Mouse (Mus musculus) hindbrain, embryonic 14.5 days (tissue): ENCODE results near the gene Il9r. TPM values are rescaled to one million over a fixed set of nuclear protein-coding genes. Genes with fewer than 3 reads are reported as not detected.

Source experiments
- ATAC-seq: fragments of 200-750 bp; cut with Nextera tagmentation; 2 replicates; pipeline ENCODE4 v1.8.0; 2017; ENCODE audit warnings: moderate number of reproducible peaks, mild to moderate bottlenecking, moderate TSS enrichment, moderate library complexity; ENCODE audit not compliant: low FRiP score
- DNase-seq: peaks from one replicate; pipeline ENCODE4 v3.0.0-alpha.2; 2015; ENCODE audit warnings: low spot score
- H3K27ac ChIP-seq: fragments of 300-500 bp; sonication (generic); 2 replicates; pipeline ENCODE4 v1.5.1; 2014; ENCODE audit warnings: mild to moderate bottlenecking, moderate library complexity
- H3K27me3 ChIP-seq: fragments of 300-500 bp; sonication (generic); 2 replicates; pipeline ENCODE4 v1.6.1; 2014; ENCODE audit warnings: mild to moderate bottlenecking, low read length, mixed read lengths; ENCODE audit not compliant: control insufficient read depth, insufficient read depth
- H3K36me3 ChIP-seq: fragments of 300-500 bp; sonication (generic); replicated peaks from 2 replicates; pipeline ENCODE4 v1.6.1; 2014; ENCODE audit not compliant: control insufficient read depth, insufficient read depth
- H3K4me1 ChIP-seq: fragments of 300-500 bp; sonication (generic); replicated peaks from 2 replicates; pipeline ENCODE4 v1.6.1; 2014; ENCODE audit warnings: antibody characterized with exemption, low read length, mixed read lengths; ENCODE audit not compliant: control insufficient read depth, insufficient read depth
- H3K4me2 ChIP-seq: fragments of 300-500 bp; sonication (generic); replicated peaks from 2 replicates; pipeline ENCODE4 v1.6.1; 2014; ENCODE audit warnings: mild to moderate bottlenecking, moderate library complexity
- H3K4me3 ChIP-seq: fragments of 300-500 bp; sonication (generic); replicated peaks from 2 replicates; pipeline ENCODE4 v1.5.1; 2014; ENCODE audit warnings: mild to moderate bottlenecking, low read length
- H3K9ac ChIP-seq: fragments of 300-500 bp; sonication (generic); 2 replicates; pipeline ENCODE4 v1.6.1; 2014
- H3K9me3 ChIP-seq: fragments of 300-500 bp; sonication (generic); 2 replicates; pipeline ENCODE4 v1.6.1; 2016; ENCODE audit warnings: low read length; ENCODE audit not compliant: control insufficient read depth
- WGBS: fragments of 180-500 bp; shearing (Covaris S2); extraction: QIAGEN DNeasy Blood & Tissue Kit; methylation state at CpG from one replicate; pipeline ENCODE4 v1.1.7; 2014; 5-methylcytosine and 5-hydroxymethylcytosine counted together
- polyA plus RNA-seq: library from polyadenylated mRNA; unstranded; fragments of >200 nt; fragmentation: Nextera tagmentation; extraction: Ambion mirVana; gene quantifications from 2 replicates; pipeline ENCODE4 v1.2.1, GENCODE M21; 2014

Gene Il9r
- polyA plus RNA-seq, result not detected in 2 replicates

DNA sequence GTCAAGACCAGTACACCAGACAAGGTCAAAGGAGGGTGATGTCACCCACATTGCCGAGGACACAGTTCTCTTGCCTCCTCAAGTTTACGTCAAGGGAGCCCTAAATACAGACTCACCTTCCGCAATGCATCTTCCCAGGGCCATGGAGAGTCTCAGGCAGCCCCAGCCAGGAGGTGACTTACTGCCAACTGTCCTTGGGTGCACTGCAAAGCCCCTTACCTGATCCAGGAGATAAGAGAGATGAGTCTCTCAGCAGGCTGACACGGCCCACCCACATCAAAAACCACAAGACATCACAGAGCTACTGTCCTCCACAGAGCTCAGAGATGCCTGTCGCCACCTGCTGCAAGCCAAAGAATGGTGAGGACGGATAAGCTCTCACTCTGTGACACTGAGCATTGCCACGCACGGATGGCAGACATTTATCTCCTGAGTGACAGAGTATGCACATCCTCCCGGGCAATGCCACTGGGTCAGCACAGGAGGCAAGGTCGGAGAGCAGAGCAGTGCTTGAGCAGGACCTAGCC, at the start of gene Il9r:
TSS of gene Il9r (minus strand) at position 205 of the 527 bp plus-strand sequence.
- Histone ChIP-seq H3K27ac (no peak within 1 kb of the TSS), H3K9ac (no peak within 1 kb of the TSS), H3K9me3 (no peaks in the 10 kb centered on the region), H3K4me3 (no peak within 1 kb of the TSS), H3K4me2 (no peak within 1 kb of the TSS), H3K36me3 (no peaks in the 10 kb centered on the region), H3K4me1 (peaks cover 6% of the 10 kb centered on the region; the same call in 1 of the 2 replicates), H3K27me3 (no peaks in the 10 kb centered on the region)
- 71% methylated on average over 10 of the region's 10 CpGs for WGBS
- DNase-seq, result no peak
- no peak for ATAC-seq

DNA sequence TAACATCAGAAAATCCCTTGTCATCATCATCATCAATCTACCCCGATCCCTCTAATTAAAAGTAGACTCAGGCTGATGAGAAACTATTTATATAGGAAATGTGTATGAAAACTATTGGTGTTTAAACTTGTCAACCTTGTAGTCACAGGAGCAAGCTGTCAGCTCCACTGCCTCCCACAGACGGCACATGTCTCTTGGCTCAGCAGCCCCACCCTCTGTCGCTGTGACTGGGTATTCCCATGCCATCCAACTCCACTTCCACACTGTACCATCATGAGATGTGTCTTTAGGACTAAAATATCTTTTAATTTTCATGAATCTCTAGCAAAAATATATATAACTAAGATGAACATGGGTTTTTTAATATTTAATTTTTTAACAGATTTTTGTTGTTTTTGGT, 48.3 kb upstream of the Il9r start:
- H3K4me3 ChIP-seq, result no peak overlapping the region
- no peak overlapping the region for H3K27ac ChIP-seq
- H3K4me2 ChIP-seq, result no peak overlapping the region
- no peaks in the 10 kb centered on the region for H3K9me3 ChIP-seq
- no peak for ATAC-seq
- WGBS, result 84% methylated on average over 3 of the region's 3 CpGs
- no peak for DNase-seq
- H3K27me3 ChIP-seq, result no peaks in the 10 kb centered on the region
- H3K4me1 ChIP-seq, result no peaks in the 10 kb centered on the region
- H3K36me3 ChIP-seq, result peaks cover 78% of the 10 kb centered on the region
- H3K9ac ChIP-seq, result no peak overlapping the region

DNA sequence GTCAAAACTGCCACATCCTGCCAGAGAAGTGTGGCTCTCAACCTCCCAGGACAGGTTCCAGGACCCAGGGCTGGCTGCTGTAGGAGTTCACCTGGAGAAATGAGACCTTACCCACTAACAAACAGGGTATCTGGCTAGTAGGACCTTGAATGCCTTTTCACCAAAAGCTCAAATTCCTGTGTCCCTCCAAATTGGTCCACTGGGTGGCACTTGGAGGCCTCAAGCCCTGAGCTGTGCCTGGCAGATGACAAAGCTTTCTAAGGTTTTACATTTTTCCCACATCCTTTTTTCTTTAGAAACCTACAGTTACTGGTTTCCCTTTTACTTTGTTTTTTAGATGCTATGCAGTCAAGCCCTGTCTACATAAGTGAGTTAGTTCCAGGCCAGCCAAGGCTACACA, 47.0 kb upstream of the Il9r start:
- H3K27ac ChIP-seq, result no peak overlapping the region
- ATAC-seq (no peak), DNase-seq (no peak)

DNA sequence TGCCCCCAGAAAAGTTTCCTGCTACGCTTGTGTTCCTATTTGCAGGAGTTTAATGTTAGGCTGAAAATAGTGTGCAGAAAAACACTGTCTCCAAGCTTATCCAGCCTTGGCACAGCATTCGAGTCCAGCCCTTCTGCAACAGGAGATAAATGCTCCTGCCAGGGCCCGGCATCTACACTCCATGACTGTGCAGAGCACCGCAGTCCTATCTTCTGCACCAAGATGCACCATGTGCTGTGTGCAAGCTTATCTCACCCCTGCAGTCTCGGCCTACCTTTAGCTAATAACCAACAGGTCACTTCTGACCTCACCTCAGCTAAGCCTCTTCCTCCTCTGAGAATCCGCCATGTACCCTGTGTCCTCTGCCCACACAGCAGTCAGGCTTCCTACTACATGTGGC, 45.5 kb upstream of the Il9r start:
- no peak overlapping the region for H3K4me2 ChIP-seq
- 96% methylated on average over 6 of the region's 6 CpGs for WGBS
- H3K27ac ChIP-seq, result no peak overlapping the region
- no peak for DNase-seq
- no peaks in the 10 kb centered on the region for H3K27me3 ChIP-seq
- no peak overlapping the region for H3K9ac ChIP-seq
- H3K36me3 ChIP-seq, result peaks cover 66% of the 10 kb centered on the region
- no peak for ATAC-seq
- no peaks in the 10 kb centered on the region for H3K4me1 ChIP-seq
- H3K4me3 ChIP-seq, result no peak overlapping the region
- H3K9me3 ChIP-seq, result no peaks in the 10 kb centered on the region

More for the DNA sequence above, 47.0 kb upstream of the Il9r start:
- Histone ChIP-seq H3K9me3 (no peaks in the 10 kb centered on the region), H3K27me3 (no peaks in the 10 kb centered on the region), H3K4me2 (no peak overlapping the region), H3K36me3 (peaks cover 66% of the 10 kb centered on the region), H3K4me3 (no peak overlapping the region), H3K4me1 (no peaks in the 10 kb centered on the region), H3K9ac (no peak overlapping the region)

DNA sequence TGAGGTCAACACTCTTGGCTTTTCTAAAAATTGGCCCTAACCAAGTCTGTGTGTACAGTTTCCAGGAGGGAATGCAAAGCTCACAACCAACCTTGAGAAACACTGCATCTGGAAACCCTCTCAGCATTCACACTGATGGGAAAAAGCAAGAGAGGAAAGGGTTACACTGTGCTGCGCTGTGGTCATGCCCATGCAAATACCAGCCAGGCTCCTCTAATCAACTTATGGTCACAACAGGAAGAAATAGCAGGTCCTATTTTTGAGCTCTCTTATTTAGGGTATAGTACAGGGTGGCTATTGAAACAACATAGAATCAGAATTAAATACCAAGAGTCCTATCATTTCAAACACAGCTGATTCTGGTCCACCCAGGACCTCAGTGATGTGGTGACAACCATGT, 44.5 kb upstream of the Il9r start:
- 97% methylated on average over 1 of the region's 1 CpGs for WGBS
- H3K36me3 ChIP-seq, result peaks cover 68% of the 10 kb centered on the region

DNA sequence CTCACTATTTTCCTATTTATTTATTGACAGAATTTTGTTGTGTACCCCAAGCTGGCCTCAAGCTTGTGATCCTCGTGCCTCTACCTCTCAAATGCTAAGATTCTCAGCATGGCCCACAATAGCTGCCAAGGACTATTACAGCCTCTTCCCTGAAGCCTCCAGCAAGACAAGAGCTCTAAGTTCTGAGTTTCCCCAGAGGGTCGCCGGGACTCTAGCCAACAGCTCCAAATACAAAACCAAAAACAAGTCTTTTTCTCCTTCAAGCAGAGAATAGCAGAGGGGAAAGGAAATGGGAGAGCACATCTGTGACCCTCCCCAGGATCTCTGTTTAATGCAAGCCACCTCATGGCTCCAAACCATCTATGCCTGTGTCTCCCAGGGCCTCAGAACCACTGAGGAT, 44.0 kb upstream of the Il9r start:
- H3K9me3 ChIP-seq, result no peaks in the 10 kb centered on the region
- no peak overlapping the region for H3K4me3 ChIP-seq
- peaks cover 69% of the 10 kb centered on the region for H3K36me3 ChIP-seq
- WGBS, result 83% methylated on average over 3 of the region's 3 CpGs
- ATAC-seq (no peak), DNase-seq (no peak)
- no peak overlapping the region for H3K9ac ChIP-seq
- no peaks in the 10 kb centered on the region for H3K4me1 ChIP-seq
- no peak overlapping the region for H3K4me2 ChIP-seq
- H3K27ac ChIP-seq, result no peak overlapping the region
- H3K27me3 ChIP-seq, result no peaks in the 10 kb centered on the region

More for the DNA sequence above, 44.5 kb upstream of the Il9r start:
- Histone ChIP-seq H3K27ac (no peak overlapping the region), H3K9ac (no peak overlapping the region), H3K4me2 (no peak overlapping the region), H3K4me3 (no peak overlapping the region), H3K27me3 (no peaks in the 10 kb centered on the region), H3K9me3 (no peaks in the 10 kb centered on the region), H3K4me1 (no peaks in the 10 kb centered on the region)
- no peak for ATAC-seq
- DNase-seq, result no peak

DNA sequence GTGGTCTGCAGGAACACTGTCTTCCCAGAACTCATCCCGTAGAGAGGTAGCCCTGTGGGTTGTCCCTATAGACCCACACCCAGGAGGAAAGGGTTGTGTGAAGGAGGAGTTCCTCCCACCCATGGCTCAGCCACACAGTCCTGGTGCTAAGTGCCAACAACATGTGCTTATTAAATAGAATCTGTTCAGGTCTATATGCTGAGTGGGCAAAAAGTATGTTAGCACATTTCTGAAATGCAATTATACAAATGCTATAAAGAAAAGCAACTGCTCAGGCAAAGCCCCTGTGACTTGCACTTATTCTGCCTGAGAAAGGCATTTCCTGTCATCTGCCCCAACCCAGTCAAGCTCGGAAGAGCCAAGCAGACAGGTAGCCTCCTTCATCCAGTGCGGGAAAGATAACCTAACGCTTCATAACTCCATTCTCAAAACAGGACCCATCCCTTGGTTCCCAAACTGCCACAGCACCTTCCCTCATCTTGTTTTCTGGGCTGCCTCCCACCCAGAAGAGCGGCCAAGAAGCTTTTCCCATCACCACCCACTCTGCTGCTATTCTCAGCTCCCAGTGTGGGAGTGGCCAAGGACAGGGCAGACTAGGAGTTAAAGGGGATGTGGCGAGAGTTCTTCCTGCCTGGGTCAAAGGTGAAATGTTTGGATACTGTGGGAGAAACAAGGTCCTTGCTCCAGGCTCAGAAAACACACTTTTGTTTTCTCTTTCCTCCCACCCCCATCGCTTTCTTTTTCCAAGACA, 43.3 kb upstream of the Il9r start:
- H3K27me3 ChIP-seq, result no peaks in the 10 kb centered on the region
- ATAC-seq (no peak), DNase-seq (no peak)
- H3K4me2 ChIP-seq, result no peak overlapping the region
- no peak overlapping the region for H3K4me3 ChIP-seq
- no peaks in the 10 kb centered on the region for H3K9me3 ChIP-seq
- H3K4me1 ChIP-seq, result no peaks in the 10 kb centered on the region
- WGBS, result 75% methylated on average over 7 of the region's 7 CpGs
- H3K27ac ChIP-seq, result no peak overlapping the region
- H3K9ac ChIP-seq, result no peak overlapping the region
- H3K36me3 ChIP-seq, result peaks cover 68% of the 10 kb centered on the region

DNA sequence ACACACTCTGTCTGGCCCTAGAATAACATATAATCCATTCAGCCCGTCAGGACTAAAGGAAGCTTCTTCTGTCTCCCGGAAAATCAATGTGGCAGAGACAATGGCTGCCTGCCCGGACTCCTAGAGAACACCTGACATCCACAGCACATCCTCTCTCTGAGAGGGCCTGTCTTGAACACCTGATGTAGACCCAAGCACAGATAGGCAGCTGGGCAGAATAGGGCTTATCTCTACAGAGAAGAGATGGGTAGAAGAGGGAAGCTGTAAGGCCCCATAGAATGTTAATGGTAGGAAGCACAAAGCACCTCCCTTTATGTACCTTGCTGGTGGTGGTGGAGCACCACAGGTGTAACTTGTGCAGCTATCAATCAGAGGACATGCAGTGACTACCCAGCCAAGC, 42.1 kb upstream of the Il9r start:
- no peaks in the 10 kb centered on the region for H3K27me3 ChIP-seq
- WGBS, result 83% methylated on average over 3 of the region's 3 CpGs
- DNase-seq (no peak), ATAC-seq (no peak)
- H3K9ac ChIP-seq, result no peak overlapping the region
- no peak overlapping the region for H3K27ac ChIP-seq
- H3K4me1 ChIP-seq, result no peaks in the 10 kb centered on the region
- no peaks in the 10 kb centered on the region for H3K9me3 ChIP-seq
- peaks cover 56% of the 10 kb centered on the region for H3K36me3 ChIP-seq
- no peak overlapping the region for H3K4me3 ChIP-seq
- no peak overlapping the region for H3K4me2 ChIP-seq

DNA sequence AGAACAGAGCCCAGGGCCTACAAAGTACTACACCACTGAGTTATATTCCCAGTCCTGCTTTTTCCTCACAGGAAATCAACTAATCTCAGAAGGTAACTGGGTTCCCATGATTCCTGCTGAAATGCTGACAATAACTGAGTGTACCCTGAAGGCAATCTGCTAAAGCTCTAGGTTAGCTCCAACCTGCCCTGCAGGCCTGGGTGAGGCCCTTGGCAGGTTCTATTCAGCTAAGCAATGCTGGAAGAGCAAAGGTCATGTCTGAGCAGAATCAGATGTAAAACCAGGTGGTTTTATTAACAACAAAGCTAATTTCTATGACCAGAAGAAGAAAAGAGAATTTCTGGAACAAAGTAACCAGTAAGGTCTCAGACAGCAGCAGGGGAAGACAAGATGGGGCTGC, 41.3 kb upstream of the Il9r start:
- Histone ChIP-seq H3K4me2 (no peak overlapping the region), H3K9me3 (no peaks in the 10 kb centered on the region), H3K27ac (no peak overlapping the region), H3K4me1 (0 out of 2 replicates have a peak, but pooled peaks cover 5% of the 10 kb centered on the region), H3K4me3 (no peak overlapping the region), H3K36me3 (peaks cover 48% of the 10 kb centered on the region), H3K27me3 (no peaks in the 10 kb centered on the region), H3K9ac (no peak overlapping the region)
- ATAC-seq, result no peak
- no peak for DNase-seq
